Mouse (Mus musculus) CH12F3 (cell line): Measurements from ENCODE around the gene Cdk5.

Experiments
- in situ Hi-C: fragments of 300-500 bp; cut with MboI; formaldehyde crosslinking; loops from 2 replicates; pipeline ENCODE4 v1.14.3; 2020; ENCODE audit warnings: low sequenced_read_pairs

The Cdk5 gene

DNA sequence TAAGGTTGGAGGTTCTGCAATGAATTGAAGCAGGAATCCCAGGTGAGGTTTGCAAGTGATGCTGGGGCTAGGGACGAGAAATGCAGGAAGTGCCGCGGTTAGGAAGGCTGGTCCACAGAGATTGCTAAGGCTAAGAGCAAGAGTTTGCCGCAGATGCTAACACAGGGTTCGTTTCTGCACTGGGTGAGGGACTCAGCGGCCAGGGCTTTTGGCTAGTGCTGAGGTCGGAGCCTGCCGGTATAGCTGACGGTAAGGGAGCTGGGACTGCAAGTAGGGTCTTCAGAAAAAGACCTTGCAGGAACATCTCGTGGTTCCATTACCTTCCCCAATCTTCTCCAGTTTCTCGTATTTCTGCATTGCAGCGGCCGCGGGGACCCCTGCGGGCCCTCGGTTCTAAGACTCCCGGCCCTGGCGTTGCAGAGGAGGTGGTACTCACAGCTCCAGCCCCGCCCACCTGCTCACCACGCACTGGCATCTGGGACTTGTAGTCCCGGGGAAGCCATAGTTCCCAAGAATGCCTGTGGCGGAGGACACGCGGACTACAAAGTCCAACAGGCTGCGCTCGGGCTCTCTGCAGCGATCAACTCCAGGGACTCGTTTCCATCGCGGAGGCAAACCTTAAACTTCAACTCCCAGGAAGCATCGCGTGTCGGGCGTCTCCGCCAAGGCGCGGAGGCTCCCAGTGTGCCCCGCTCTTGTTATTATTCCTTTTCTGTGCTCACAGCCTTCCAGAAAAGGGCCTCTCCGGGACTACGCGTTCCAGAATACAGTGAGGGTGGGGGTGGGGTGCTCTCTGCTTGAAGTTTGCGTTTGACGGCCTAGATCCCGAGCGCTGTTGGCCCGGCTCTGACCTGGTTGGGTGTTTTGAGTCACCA lies at the start of gene Cdk5, which contains the start of gene Slc4a2:
TSS of gene Cdk5 (minus strand) at position 402 of the 875 bp plus-strand sequence.
TSS of gene Slc4a2 (plus strand) at position 709 of the 875 bp plus-strand sequence.
- in situ Hi-C loops = no loop called here

DNA sequence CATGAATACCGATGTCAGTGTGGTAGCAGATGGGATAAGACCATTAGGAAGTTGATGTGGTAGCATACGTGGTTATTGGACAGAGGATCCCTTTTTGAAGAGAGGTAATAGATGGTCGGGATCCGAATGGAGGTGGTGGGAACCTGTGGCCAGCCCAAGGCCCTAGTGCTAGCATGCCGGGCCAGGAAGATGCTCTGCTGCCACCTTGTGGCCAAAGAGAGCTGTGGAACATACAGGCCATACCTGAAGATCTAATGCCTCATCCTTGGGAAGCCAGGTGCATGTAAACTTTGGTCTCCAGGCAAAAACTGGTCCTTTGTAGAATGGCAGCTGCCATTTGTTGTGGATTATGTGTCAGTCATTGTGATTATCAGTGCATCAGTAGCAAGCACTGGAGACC lies 47.3 kb upstream of the Cdk5 start:
- in situ Hi-C loops = no loop called here

DNA sequence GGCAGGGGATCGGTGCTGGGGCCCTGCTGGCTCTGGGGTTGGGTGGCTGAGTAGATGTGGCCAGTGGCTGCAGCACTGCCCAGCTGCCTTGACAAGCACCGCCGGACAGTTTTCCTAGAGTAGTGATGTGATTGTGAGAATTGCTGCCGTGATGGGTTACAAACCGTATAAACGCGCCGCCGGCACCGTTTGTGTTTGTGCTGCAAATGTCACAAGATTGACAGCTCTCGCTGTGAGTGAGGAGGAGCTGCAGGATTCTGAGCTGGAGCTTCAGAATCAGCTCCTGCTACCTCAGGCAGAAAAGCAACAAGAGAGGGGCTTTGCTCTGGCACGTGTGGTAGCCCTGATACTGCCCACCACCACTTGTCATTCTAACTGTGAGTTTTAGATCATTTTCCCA lies 43.4 kb upstream of the Cdk5 start:
- in situ Hi-C loops = no loop called here

DNA sequence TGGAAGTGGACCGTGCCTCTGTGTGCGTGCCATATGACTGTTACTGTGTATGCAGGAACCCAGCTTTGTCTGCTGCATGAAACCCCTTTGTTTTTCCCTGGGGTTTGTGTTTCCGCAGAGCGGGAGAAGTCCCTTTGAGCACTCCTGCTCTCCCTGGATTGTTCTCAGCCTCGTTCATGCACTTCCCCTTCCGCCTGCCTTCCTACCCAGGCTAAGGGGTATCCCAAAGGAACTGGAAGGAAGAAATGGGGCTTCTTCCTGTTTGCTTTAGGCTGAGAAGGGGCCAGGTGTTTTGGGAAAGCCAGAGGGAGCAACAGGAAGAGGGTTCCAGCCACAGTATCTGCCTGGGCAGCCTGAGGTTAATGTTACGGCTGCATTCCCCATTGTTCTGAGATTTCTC lies 32.3 kb upstream of the Cdk5 start:
- in situ Hi-C loops = no loop called here

DNA sequence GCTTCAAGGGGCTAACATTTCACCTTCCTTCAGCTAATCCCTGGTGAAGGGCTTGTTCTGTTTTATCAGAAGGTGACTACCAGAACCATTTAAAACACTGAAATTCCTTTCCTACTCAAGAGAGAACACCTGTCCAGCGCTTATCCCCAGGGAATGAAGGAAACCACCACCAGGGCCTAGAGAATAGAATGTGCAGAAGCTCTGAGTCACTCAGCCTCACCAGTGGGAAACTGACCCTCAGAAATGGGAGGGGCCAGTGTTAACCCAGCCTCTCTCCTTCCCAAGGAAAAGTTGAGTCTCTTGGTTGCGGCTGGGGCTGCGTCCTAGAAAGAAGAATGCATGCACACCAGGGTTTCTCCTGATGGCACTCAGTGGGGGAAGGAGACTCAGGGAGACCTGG lies 31.7 kb upstream of the Cdk5 start:
- in situ Hi-C loops = no loop called here

DNA sequence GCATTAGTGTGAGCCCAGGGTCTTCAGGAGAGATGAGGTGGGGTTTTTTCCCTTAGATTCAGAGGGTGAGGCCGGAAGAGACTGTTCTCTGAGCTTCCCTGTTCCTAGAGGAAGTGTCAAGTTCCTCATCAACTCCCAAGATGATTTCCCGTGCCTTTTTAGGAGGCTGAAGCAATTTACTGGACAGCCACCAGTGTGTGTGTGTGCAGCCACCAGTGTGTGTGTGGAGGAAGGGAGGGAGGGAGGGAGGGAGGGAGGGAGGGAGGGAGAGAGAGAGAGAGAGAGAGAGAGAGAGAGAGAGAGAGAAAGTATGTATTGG lies 30.6 kb upstream of the Cdk5 start:
- in situ Hi-C loops = no loop called here

DNA sequence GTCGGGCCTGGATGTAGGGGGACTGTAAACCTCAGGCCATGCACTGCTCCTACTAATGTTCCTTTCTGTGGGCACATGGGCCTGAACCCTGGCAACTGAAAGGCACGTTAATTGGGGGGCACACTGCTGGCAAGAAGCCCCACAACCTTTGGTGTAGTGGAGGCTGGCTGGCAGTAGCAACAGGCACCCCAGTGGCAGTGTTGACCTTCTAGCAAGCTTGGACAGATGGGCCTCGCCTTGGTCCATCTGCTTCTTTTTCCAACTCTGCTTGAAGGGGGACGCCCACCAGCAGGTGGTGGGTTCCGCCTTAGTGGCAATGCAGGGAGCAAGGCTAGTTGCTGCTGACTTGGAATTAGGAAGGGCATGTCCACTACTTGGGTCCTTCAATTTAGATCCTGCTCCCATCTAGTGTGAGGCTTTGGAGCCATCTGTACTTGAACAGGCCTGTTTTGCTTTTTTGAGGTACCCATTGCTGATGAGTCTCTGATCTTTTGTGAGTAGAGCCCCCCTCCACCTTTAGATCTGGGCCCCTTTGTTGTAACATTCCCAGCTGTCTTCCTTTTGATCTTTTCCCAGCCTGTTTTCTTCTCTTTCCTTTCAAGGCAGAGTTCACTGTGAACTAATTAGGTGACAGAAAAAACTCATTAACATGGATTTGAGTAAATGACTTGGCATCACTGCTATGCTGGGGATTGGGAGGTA lies 30.1 kb upstream of the Cdk5 start:
- in situ Hi-C loops = no loop called here

DNA sequence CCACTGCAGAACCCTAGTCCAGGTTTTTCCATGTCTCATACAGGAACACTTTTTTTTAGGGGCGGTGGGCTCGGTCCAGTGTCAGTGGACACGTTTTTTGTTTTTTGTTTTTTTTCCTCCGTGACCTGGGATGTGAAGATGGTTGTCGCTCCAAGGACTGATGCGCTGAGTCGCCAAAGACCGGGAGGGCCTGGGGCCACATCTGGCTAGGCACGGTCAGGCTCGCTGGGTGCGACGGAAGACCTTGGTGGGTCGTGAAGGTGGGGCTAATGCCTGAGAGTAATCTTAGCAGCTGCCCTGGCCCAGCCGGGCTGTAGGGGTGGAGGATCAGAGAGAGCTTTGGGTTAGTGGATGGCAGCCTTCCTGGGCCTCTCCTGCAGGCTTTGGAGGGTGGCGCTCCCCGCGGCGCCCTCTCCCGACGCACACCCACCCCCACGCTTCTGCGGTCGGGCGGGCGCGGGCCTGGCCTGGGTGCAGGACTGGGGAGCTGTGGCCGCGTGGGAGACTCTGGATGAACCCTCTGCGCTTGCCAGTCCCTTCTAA lies 29.4 kb upstream of the Cdk5 start:
- in situ Hi-C loops = no loop called here

DNA sequence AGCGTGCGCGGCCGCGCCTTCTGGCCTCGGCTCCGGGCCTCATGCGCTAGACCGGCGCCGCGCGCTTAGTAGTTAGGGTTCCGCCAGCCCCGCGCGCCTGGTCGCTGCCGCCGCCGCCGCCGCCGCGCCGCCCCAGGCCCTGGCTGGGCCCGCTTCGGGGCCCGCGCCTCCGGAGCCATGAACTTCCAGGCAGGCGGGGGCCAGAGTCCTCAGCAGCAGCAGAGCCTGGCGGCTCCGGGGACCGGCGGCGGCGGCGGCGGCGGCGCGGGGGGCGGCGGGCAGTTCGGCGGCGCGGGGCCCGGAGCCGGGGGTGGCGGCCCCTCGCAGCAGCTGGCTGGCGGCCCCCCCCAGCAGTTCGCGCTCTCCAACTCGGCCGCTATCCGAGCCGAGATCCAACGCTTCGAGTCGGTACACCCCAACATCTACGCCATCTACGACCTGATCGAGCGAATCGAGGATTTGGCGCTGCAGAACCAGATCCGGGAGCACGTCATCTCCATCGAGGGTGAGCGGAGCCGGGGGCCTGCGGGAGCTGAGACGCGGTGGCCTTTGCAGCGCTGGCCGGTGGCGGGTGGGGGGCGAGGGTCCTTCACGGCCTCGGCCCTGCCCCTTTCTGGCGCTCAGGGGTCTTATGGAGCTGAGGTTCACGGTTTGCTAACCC lies 28.8 kb upstream of the Cdk5 start, which contains the start of gene Agap3:
TSS of gene Agap3 (plus strand) at position 148 of the 661 bp plus-strand sequence.
- in situ Hi-C loops = no loop called here

DNA sequence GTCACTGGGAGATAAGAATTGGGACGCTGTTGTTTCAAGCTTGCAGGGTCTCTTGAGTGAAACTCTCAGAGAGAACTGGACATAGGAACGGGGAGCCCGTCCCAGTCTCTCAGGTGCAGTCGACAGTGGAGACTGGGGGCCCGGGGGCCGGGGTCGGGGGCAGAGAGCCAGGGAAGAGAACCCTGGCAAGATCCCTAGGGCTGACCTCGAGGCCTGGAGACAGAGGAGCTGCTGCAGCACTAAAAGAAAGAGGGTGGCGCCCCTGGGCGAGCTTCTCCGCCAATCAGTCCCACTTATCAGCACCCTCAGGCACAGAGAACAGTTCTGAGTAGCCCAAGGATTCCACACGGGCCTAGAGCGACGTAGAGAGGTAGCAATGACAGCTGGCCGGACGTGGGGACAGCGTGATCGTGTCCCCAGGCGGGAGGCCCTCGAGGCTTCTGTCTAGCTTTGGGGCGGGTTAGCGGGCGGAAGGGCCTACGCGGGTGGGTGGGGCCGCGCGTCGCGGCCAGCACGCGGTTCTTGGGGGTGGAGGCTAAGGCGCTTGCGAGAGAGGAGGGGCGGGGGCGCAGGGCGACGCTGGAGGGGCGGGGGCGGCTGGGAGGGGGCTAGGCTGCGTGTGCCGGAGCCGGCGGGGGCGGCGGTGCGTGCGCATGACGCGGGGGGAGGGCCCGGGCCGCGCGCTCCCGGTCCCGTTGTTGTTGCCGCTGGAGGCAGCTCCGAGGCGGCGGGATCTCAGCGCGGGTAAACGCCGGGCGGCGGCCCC lies 28.1 kb upstream of the Cdk5 start:
- in situ Hi-C loops = no loop called here

DNA sequence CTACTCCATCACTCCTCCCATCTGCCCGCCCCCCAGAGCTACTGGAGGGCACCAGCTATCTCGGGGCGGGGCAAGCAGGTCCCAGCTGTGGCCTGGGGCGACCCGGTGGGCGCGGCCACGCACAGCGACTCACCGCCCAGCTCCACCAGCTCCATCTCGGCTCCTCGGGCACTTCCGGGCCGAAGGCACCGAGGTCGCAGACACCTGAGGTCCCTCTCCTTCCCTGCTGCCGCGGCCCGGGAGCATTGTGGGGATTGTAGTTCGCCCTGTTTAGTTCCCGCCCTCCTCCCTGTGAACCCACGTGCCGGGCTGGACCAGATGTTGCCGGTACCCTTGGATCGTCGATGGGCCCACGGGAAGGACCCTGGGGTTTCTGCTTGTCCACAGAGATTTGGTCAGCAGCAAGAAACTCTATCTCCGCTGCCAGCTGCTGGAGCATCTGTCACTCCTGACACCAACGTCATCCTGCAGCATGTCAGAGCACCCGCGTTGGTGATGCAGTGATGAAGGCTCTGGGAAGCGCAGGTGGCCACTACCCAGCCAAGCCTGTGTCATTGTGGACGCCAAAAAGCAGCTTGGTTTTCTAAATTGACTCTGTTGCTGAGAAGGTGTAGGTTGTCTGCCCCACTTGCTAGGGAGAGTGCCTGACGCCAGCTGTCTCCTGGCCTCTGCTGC lies 24.4 kb upstream of the Cdk5 start, which contains the start of gene Tmub1:
TSS of gene Tmub1 (minus strand) at position 231 of the 675 bp plus-strand sequence.
- in situ Hi-C loops = no loop called here

DNA sequence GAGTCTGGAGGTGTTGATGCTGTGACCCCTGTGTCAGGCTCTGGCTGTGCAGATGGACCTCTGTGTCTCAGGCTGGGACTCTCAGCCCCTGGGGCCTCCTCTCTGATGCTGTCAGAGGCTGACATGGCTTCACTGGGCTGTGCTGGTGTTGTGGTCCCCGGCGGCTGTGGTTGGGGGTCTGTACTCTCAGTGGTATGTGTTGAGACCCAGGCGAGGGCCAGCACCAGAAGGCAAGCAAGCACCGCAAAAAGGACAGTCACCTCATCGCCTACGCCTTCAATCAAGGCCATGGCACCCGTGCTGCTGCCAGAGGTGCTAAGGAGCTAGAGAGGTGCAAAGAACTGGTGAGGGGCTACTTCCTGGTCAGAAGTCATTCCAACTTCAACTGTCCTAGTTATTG lies 23.3 kb upstream of the Cdk5 start:
- in situ Hi-C loops = no loop called here

DNA sequence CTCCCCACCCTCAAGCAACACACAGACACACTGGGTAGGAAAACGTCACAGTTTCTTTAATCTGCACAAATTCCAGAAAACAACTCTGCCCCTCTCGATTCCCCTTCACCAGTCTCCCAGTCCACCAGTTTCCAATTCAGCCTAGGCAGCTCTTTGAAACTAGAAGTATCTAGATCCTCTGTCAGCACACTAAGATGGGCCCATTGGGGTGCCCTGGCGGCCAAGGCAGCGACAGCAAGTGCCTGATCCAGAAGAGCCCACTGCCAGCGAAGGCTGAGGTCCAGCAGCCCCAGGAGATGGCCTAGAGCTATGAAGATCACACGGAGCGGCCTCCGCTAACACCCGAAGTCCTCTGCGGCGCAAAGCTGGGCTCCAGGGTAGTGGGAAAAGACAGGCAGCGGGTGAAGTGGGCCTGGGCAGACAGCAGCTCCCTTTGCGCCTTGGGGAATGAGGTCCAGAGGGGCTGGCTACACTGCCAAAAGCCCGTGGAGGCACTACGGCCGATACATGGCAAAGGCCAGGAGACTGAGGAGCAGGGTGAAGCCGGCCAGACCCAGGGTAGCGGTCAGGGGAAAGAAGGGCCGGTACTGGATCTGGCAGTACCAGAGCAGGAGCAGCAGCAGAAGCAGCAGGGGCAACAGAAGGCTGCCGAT lies 22.2 kb upstream of the Cdk5 start:
- in situ Hi-C loops = no loop called here

DNA sequence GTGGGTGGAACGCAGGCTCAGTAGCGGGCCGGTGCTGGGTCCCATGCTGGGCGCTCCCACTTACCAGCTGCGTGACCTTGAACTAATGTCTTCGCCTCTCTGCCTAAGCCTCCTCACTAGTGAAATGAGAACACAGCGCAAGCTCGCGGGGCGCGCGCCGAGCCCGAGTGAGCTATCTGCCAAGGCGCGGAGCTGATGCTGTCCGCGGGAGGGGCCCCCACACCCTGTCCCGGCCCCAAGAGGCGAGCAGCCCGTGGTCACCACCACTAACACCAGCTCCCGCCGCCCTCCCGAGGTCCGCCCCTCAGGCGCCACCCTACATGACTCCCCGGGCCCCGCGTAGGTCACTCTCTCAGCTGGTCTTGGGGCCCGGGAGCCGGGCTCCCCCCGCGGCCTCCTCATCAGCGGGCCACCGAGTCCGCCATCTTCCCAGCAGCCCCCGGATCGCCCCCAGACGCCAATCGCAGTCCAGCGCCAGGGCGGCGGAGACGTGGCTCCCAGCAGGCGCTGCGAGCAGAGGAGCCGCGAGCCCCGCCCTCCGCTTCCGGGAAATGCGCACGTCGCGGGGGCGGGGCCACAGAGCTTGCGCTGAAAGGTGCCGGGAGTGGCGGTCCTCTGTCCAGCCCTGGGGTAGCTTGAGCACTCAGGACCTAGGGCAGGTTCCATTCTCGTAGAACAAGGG lies 21.6 kb upstream of the Cdk5 start, which contains the start of gene Fastk:
TSS of gene Fastk (minus strand) at position 542 of the 682 bp plus-strand sequence.
- in situ Hi-C loops = no loop called here

DNA sequence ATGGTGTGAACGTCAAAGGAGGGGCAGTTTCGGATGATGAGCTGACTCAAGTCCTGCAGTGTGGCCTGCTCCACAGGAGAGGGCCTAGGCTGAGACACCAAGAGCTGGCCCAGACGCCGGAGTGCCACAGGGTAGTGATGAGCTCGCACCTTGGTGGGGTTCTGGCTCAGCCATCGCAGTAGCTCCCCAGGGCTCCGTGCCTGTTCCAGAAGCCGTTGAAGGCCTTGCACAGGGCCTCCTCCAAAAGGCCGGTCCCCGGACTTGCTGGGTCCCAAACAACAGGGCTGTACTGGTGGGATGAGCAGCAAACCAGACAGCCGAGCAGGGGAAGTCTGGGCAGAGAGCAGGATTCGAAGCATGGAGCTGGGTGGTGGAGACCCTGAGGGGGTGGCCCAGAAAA lies 20.6 kb upstream of the Cdk5 start:
- in situ Hi-C loops = no loop called here

DNA sequence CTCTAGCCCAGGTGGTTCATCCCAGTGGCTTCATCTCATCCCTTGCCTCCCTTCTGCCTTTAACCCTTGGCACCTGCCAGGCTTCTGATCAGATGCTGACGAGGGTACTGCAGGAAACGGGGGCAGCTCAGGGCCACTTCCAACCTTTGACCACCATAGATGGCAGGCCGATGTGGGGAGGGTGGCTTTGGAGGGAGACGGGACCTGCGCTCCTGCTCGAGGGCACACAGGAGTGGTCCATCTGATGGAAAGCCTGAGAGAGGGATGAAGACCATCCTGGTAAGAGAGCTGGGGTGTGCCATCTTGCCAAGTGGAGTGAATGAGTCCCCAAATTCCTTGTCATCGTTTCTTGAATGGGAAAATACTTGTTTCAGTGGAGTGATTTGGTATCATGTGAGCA lies 19.9 kb upstream of the Cdk5 start:
- in situ Hi-C loops = no loop called here

DNA sequence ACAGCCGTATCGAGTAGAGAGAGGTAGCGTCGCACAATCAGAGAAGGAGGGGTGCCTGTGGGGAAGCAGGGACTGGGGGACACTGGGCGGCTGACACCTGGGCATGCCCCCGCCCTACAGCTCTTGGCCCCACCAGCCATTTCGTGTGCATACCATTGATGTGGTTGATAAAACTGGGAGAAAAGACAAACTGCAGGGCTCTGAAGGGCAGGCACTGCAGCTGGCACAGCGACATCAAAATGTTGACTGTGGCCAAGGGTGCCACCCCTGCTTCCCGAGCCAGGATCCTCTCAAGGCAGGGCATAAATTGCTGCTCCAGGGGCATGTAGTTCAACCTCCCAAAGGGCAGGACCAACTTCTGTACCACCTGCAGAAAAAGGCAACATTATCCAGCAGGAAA lies 18.7 kb upstream of the Cdk5 start:
- in situ Hi-C loops = no loop called here

DNA sequence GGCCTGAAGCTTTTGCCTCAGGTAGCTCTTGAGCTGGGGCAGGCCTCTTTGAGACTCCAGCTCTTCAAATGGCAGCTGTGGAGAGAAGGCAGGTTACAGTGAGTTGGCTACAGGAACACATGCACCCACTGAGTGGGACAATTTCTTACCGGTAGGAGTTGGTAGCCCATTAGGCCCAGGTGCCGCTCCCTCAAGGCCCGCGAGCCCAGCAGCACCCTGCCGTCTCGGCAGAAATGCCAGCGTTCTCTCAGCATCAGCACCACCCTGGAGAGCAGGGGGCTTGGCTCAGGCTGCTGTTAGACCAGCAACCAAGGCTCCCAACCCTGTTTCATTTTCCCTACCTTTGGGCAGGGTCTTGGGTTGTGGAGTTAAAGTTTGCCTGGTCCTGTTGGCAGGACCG lies 17.9 kb upstream of the Cdk5 start:
- in situ Hi-C loops = no loop called here

DNA sequence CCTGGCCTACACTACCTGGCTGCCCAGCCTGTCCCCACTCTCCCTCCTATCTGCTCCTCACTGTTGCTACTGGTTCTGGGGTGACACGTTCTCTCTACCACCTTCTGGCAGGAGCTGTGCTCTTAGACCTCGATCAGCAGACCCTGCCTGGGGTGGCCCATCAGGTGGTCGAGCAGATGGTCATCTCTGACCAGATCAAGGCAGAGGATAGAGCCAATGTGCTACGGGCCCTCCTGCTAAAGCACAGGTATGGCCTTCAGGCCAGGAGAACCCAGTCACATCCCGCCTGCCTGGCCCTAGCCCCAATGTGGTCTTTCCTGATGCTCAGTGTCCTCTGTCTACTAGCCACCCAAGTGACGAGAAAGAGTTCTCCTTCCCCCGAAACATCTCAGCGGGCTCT lies 10.7 kb upstream of the Cdk5 start:
- in situ Hi-C loops = no loop called here
